Mouse (Mus musculus) CH12.LX (cell line): ENCODE measurements at regions not wholly inside any gene's neighbourhood (a gene's known extent, or its start where the extent isn't known, plus 50 kb on each side); places are given as distances from the start of the nearest gene placed in this dataset.

Source experiments
- CTCF ChIP-seq, 2 experiments: IDR thresholded peaks in 1 of 2; conservative IDR thresholded peaks in 1 of 2; 2 replicates each; pipeline ENCODE4 v1.5.1; 2011 to 2012; ENCODE audit warnings: low read depth in 2 of 2, low read length in 2 of 2, improper control_type of control experiment in 1 of 2, inconsistent platforms in 1 of 2, mild to moderate bottlenecking in 1 of 2, moderate library complexity in 1 of 2
- ETS1 ChIP-seq: conservative IDR thresholded peaks from 2 replicates; pipeline ENCODE4 v1.6.1; 2012; ENCODE audit warnings: low read depth, mild to moderate bottlenecking, inconsistent platforms, low read length, improper control_type of control experiment, moderate library complexity
- MYC ChIP-seq: IDR thresholded peaks from 2 replicates; pipeline ENCODE4 v1.6.1; 2011; ENCODE audit warnings: low read depth, mild to moderate bottlenecking, improper control_type of control experiment, low read length

- TF ChIP-seq ETS1 (no peak), MYC (no peak), CTCF (conservative IDR thresholded peaks at IDR 0.05 in 1 of 2, IDR thresholded peaks at IDR 0.05 in 1 of 2; ENCODE audit: low read depth in 2 of 2, low read length in 2 of 2) (no peak)
Measured at GRCm38 (mm10) chr12:47975868-47976267, 1157.1 kb upstream of the Nova1 start.
